Mouse (Mus musculus) CD4-positive, CD25-positive, alpha-beta regulatory T cell, adult 4 months (primary cell): ENCODE results near the gene Nfatc2. TPM values are rescaled to one million over a fixed set of nuclear protein-coding genes. Genes with fewer than 3 reads are reported as not detected.

Experiments
- ATAC-seq: one replicate; pipeline ENCODE4 v1.8.0; 2017
- polyA plus RNA-seq, 2 experiments: library from polyadenylated mRNA; unstranded; fragments of 100-300 nt; shearing (Covaris generic); gene quantifications; one replicate each; pipeline ENCODE4 v1.2.1; 2017

The Nfatc2 gene
- polyA plus RNA-seq, 2 experiments from 2014 or later = 20.9 to 22.6 TPM

DNA sequence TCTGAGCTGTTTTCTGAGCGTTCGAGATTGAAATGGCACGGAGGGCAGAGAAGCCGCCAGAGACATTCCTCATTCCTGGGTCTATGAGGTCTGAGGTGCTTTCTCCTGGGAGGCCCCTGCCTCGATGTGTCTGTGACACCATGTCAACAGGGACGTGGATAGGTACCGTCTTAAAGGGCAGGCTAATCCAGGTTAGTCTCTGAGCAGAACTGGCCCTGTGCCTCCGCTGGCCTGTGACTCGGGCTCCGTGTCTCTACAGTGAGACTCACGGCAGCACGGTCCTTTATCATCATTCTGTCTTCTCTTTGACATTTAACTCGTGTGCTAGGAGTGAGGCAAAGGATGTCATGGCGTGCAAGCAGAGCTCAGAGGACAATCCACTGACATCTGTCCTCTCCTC lies 120.3 kb downstream of the Nfatc2 start:
- ATAC-seq = no peak

DNA sequence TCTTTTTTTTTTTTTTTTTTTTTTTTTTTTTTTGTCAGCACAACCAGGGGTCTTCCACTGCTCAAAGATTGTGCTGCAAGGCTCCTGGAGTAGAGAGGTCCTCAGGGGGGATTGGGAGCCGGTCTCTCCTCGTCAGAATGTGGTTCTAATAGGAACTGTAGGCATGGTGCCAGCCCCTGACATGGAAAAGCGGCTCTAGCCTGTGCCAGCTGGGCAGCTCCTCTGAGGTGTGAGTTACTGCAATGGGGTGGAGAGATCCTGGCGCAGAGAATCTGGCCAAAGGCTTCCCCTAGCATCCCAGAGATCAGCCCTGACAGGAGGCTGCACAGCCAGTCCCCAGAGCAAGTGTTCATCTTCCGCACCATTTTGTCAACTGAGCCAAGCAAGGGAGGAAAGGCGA lies 120.8 kb downstream of the Nfatc2 start:
- no peak for ATAC-seq

DNA sequence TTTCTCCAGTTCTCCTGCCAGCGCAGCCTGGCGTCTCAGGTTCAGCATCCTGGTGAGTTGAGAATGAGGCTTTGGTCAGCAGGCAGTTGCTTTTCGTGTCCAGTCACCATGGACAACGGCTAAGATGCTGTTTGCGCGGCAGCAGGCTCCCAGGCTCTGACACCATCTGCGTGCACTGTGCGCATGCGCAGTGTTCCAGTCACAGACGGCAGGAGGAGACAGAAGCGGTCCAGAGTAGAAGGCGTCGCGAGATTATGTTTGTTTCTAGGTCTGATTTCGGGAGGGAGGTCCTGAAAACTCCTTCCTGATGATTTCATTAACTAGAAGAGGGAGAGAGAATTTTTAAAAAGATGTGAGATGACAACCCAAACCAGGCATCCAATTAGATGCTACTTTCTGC lies 121.5 kb downstream of the Nfatc2 start:
- no peak for ATAC-seq

DNA sequence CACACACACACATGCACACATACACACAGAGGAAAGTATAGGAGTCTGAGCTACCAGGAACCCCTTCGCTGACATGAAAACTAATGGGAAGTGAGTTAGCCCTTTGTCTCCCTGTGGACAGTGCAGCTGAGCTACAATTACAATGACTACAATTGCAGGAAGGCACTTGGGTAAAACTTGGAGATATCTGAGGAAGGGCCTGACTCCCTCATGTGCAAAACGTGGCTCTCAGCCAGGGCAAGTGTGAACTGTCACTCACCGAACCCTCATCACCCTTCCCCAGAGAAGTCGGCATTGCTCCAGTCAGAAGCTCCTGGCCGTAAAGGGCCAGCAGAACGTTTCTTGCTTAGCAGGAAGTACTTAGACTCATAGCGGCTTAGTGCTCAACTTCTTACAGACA lies 123.0 kb downstream of the Nfatc2 start:
- no peak for ATAC-seq

DNA sequence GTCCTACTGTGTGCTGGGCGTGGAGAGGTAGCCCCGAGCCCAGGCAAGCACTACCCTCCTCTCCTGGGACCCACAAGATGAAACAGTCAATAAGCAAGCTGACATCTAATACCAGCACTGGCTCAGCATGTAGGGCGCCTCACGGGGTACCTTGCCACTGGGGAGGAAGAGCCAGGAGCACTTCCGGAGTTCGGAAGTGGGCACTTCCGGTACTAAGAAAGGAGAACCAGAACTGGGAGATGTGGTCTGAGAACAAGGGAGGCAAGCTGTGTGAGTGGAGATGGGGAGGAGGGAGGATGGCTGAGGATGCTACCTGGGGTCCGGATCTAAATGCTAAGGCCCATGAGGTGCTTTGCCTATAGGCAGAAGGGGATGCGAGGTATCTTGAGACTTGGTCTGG lies 128.0 kb downstream of the Nfatc2 start:
- ATAC-seq = peak; percentile 53

DNA sequence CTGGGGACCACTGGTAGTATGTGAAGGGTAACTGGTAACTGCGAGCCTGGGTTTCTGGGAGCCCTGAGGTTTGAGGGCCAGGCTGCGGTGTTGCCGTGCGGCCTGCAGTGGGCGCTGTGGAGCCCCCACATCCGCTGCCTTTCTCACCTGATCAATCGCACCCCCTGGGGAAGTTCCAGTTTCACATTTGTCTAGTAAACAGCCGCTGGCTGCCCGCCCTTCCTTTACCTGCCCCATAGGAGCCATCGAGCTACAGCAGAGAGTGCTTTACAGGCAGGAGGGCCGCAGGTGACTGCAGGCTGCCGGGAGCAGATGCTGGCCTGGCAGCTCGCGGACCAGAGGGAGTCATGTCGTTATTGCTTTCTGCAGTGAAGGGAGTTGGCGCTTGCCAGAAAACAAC lies 128.6 kb downstream of the Nfatc2 start:
- peak; percentile 90 for ATAC-seq

DNA sequence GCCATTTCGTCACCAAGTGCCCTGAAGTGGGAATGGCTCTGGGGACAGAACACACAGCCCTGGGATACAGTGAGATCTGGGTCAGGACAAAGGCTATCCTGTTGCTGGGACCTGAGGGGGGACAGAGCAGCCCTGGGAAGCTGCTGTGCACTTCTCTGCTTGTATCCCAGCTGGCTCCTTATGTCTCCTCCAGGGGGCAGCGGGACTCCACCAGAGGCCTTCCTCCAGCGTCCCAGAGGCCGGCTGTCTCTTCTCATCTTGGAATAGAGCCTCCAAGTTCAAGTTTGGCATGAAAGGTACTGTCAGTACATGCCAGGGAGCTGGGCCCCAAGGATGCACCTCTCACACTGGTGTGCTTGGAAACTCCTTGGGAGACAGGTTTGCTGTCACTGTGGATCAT lies 132.4 kb downstream of the Nfatc2 start:
- no peak for ATAC-seq

DNA sequence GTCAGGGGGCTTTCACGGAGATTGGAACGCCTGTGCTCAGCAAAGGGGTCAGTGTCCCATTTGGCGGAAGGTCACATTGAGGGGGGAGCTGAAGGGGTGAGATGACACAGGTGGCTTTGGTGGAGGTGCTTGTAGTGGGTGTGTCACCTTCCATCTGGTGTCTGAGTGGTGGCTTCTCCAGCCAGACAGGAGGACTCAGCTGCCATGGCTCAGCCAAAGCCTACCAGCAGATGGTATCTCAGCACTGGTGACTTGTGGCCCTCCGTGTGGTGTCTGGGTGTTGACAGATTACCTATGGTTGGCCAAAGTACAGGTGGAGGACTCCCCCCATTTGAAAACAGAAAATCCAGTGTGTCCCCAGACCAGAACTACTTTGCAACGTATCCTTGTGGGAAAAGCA lies 134.3 kb downstream of the Nfatc2 start:
- no peak for ATAC-seq

DNA sequence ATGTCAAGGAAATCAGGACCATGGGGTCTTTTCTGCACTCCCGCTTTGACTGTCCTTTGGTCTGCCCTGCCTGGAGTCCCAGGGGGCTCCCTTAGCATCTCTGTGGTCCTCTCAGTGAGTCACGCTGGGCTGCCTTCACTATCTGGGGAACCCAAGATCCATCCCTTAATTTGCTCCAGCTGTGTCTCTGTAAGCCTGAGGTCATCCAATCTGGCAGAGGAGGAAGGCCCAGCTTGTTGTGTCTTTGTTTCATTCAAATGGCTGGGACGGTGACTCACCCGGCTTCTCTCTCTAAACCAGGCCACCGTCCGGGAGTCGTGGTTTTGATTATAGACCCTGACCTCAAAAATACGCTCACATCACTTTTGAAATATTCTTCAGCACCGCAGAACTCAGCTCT lies 135.4 kb downstream of the Nfatc2 start:
- no peak for ATAC-seq

DNA sequence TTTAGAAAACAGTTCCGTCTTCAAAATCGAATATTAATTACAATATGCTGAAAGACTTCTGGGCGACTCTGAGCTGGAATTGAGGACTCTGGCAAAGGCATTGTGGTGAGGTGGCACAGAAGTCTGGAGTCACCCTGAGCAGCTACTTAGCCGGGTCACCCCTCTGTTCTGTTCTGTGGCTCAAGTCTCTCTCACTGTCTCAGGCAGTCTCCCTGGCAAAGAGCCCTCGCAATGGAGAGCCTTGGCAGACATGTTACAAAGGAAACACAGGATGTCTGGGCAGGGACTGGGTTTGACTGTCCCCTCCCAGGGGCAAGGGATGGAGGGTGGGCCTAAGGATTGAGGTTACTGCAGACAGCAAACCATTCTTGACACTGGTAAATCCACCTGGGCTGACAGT lies 135.8 kb downstream of the Nfatc2 start:
- ATAC-seq = no peak

DNA sequence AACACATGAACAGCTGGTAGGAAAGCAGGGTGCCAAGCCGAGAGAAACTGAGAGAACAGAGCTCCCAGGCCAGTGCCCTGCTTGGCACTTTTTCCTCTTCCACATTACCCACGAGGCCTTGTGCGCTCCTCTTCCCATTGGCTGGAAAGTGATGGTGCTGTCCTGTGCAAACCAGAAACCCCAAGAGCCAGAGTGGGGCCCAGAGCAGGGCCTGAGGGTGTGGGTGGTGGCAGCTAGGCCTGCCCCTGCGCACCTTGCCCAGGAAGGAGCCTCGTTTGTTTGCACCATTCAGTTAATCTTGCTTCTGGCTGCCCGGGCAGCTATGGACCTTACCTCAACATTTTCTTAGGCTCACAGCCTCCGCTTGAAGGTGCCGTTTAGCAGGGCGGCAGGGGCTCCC lies 139.6 kb downstream of the Nfatc2 start:
- ATAC-seq = no peak

DNA sequence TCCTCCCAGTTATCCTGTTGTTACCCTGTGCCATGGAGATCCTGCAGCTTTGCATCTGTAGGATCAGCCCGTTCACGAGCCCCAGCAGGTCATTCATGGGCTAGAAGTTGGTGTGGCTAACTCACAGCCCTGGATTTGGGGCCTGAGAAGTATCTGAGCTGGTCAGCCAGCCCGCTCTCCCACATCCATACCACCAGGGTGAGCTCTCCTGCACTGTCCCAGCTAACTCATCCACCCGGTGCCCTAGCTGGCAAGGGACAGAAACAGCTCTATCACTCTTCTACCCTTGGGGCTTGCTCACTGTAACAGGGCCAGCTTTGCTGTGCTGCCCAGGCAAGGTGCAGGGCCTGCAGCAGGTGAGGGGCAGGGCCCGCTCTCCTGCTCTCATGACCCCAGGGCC lies 141.8 kb downstream of the Nfatc2 start:
- ATAC-seq = no peak

DNA sequence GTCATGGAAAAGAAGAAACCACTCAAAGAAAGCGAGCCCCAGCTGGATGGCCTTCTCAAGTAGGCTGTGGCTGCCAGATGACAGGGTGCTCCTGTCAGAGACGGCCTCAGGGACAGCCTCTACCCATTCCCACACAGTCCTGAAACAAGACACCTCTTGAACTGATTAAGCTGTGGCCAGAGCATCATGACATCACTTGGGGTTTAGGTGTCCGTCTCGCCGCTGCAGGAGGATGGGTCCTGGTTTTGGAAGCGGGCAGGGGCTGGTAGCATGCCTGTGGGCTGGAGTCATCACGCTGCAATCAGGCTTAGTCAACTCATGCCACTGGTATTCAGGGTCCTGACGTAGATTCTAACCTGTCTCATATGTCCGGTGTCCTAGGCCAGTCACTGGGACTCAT lies 142.9 kb downstream of the Nfatc2 start:
- no peak for ATAC-seq

DNA sequence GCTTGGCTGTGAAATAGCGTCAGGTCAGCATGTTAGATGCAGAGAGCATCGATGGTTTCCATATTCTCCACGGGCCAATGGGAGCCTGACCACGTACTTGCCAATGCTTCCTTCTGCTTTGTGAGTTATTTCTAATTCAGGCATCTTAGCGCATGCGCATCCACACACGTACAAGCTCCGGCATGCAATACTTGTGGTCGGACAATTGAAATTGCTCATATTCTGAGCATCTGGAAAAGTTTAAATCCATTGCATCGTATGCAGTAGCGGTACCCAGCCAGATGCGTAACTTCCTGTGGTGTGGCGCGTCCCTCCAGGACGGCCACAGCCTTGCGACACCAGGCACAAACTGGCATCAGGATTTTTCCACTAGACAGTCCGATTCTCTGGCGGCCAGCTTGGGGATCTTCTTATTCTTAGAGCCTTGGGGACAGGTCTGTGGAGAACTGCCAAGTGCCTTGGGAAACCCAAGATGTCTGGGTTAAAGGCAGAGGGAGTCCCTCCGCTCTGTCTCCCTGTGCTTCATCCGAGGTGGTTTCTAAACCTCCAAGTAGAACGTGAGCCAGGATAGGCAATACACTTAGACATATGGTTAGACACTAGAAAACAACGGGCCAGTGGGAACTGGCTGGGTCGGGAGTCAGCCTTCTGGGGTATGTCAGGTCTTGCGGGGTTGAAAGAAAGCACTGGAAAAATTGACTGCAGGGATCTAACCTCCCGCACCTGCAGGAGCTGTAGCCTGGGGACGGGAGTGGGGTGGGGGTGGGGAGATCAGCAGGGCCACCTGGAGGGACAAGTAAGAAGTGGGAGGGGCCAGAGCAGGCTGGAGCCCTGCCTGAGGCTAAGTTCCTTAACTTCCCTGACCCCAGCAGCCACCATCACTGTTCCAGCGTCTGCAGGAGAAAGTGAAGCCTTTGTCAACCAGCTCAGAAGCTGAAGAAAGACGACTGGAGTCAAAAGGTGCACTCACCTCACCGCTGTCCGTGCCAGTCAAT lies 149.4 kb downstream of the Nfatc2 start:
- ATAC-seq = no peak

DNA sequence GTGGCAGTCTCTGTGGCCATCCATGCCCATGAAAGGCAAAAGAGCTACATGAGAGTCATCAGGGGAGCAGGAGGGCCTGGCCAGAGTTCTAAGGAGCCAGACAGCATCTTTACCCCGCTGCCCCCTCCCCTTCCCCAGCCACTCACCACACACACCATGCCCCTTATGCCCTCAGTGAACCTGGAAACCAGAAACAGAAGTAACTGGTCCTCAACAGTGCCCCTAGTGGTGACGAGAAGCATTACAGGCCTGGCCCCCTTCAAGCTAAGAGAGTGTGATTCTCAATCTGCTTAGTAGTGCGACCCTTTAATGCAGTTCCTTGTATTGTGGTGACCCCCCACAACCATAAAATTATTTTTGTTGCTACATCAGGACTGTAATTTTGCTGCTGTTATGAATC lies 150.5 kb downstream of the Nfatc2 start:
- ATAC-seq = no peak

DNA sequence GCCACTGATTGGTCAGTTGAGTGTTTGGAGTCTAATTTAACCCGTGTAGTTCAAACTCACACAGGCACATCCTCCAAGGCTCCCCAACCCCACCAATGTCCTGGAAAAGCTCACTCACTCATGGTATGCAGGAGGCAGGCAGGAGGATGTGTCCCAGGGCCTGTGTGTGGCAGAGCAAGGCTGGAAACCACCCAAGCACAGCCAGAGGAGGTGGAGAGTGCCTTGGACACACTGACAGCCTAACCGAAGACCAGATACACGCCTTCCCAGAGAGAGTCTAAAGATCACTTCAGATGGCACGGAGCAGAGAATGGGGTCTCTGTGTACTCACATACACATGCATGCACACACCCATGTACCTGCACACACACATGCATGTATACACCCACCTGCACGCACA lies 153.4 kb downstream of the Nfatc2 start:
- ATAC-seq = no peak

DNA sequence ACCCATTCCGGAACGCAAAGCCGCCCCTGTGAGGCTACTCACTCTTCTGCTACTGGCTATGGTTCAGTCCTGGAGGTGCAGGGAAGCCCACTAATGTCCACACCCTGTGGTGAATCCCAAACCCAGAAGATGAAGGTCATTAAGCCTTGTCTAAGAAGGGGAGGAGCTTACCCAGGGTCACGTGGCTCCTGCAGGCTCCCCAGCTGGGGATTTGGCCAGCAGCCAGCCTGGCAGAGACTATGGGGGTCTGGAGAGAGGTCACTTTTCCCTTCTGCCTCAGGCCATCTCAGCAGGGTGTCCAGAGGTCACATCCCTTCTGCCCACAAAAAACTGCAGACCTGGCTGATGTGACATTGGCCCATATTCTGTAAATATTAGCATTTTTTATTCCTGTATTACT lies 153.9 kb downstream of the Nfatc2 start:
- no peak for ATAC-seq

DNA sequence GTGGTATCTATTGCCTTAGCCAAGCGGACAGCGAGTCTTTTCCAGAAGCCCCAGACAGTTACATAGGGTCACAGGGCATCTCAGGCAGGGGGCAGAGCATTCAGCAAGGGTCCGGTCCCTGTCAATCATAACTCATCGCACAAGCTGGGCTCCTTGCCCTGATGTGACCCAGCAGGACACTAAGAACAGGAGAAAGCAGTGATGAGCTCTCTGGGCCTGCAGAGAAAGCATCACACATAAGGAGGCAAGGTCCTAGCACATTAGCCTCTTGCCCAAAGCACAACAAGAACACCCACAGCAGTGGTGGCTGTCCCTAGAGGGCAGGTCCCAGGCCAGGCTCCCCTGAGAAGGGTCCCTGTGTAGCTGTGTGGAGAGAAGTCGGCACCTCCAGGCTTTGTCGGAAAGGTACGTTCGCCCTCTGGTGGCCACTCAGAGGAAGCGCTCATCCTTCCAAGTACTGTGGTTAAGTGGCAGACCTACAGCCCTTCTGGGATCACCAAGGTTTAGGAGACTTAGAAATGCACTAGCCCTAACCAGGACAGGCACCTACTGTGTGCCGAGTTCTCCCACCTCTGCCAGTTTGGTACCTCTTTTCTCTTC lies 156.1 kb downstream of the Nfatc2 start:
- ATAC-seq = peak; percentile 49

DNA sequence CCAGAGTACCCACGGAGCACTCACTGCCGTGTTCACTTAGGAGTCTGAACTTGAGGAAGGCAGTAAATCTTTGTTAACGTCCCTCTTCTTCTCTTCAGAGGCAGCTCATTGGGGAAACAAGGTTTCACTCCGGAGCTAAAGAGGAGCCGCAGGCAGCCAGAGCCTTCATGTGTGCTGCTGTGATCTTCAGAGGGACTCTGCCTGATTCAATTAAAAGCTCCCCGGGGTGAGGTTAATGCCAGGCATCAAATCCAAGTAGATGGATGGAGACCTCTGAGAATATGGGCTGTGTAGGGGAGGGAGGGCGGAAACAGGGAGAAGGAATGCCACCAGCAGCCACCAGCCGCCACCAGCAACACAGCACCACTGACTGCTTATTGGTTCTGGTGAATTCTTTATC lies 157.3 kb downstream of the Nfatc2 start:
- no peak for ATAC-seq

DNA sequence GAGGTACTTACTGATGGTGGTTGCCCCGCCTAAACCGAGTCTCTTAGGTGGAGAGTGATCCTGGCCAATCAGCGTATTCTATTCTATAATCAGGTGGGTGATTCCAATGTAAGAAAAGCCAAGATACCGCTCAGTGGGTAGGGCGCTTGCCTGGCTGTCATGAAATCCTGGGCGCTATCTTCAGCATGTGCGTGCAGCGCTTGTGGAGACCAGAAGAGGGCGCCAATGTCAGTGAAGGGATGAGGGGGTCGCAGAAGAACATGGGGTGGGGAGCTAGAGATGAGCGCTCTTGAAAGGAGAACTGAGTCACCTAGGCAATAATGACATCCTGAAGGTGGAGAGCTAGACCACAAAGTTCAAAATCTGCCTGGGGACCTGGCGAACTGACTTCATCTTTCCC lies 160.0 kb downstream of the Nfatc2 start:
- ATAC-seq = no peak

DNA sequence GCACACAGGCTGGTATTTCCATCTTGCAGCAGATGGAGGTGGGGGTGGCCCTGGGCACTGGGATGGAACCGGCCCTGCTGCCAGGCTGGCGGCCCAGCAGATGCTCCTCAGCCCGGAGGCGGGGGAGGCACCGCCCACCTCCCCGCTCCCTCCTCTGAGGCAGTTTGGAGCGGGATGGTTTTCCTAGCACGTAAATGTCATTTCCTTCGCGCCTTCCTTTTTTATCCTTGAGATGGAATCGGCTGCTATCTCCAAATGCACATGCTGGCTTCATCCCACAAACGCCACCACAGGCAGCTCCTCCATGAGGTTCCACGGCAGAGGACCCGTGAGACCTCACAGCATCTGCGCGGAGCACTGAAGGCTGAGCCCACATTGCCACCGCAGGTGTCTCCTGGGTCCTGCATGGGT lies 160.5 kb downstream of the Nfatc2 start:
- no peak for ATAC-seq

DNA sequence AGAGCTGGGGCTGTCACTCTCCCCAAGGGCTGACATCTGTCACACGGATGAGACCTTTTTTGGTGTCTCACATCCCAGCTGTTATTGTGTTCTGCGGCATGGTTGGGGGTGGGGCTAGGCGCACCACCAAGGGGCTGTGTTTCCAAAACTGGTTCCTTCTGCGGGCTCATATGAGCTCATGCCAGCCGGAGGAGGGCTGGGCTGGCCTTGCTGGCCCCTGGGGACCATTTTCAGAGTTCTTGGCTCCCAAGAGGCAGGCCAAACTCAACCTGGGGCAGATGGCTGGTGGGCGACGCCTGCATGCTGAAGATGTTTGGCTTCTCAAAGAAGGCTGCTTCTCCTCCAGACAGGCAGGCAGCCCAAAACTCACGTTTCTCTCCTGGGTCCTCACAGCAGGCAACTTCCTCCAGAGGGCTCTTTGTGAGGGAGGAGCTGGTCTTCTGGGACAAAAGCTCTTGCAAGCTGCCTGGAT lies 162.4 kb downstream of the Nfatc2 start:
- ATAC-seq = no peak

DNA sequence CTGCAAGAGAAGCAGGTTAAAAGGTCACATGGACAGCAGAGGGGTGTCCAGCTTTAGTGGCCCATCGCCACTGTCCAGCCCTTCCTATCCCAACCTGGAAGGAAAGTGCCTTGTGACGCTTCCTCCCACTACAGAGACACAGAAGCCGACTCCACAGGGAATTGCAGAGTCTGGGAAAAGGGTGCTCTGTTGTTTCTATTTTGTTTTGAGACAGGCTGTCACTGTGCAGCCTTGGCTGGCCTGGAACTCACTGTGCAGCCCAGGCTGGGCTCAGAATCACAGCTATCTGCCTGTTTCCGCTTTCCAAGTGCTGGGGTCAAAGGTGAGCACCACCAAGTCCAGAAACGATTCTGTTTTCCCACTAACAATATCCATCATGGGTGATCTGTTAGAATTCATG lies 167.3 kb downstream of the Nfatc2 start:
- no peak for ATAC-seq

DNA sequence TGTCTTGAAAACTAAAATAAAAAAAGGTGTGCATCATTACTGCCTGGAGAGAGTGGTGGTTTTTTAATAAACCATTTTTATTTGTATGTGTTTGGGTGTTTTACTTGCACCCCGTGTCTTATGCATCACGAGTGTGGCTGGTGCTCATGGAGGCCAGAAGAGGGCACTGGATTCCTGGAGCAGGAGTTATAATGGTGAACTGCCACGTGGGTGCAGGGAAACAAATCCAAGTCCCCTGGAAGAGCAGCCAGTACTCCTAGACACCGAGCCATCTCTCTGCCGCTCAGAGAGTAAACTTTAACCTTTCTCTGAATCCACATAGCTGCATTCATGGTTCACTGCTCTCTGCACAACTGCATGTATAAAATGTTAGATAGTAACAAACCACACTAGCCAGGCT lies 168.1 kb downstream of the Nfatc2 start:
- ATAC-seq = no peak
